Mouse (Mus musculus): ENCODE results near the gene Myo6. TPM values are rescaled to one million over a fixed set of nuclear protein-coding genes. Genes with fewer than 3 reads are reported as not detected.

Myo6 gene
- total RNA-seq, 1 experiment from 2014 or later, result 39.5 TPM

DNA sequence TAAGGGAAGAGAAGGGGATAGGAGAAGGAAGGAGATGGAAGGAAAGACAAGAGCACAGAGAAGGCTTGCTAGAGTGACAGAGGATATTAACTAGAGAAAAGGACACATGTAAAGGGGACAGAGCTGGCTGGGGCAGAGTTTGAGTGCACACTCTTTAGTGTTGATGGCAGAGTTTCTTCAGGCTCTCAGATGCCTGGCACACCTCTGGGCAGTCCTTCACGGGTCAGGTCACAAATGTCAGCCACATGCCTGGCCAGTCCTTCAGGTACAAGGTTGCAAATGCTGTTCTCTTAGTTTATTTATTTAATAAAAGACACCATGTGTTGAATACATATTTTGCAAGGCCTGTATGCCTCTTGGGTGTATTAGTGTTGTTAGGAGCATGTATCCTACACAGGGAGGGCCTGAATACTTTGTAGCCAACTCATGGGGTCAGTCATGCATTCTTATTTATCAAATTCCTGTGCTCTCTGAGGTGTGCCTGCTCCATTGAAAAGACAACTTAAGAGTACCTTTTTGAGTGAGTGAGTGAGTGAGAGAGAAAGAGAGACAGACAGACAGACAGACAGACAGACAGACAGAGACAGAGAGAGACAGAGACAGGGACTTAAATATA, 72.5 kb downstream of the Myo6 start:
- DNase-seq, result no peak

DNA sequence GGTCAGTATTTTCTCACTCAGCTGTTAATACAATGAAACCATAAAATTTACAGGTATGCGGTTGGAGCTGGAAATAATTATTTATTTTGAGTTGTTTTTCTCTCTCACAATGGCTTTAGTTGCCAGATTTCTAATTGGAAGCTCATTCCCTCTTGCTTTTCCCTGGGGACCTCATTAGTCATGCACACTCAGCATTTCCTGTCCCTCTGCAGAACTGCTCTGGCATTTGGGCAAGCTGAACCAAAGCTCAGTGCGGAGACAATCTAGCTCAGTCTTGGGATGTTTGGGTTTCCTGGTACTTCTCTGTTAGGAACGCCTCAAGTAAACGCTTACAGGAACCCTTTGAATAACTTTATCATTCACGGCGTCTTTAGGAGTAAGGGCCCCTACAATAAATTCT, 76.9 kb downstream of the Myo6 start:
- no peak for DNase-seq

DNA sequence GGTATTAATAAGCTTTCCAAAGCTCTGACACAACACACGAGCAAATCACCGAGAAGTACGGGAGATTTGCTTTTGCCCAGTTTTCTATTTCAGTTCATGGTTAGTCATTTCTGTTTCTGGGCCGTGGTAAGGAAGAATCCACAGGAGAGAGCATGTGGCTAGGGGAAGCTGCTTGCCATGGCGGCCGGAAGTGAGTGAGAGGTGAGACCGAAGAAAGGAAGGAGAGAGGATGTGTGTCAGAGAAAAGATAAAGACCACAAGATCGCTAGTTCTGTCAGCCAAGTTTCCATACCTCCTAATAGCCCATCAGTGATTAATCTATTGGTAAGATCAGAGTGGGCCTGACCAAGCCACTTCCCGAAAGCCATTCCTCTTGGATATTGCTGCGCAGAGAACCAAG, 87.3 kb downstream of the Myo6 start:
- no peak for DNase-seq

DNA sequence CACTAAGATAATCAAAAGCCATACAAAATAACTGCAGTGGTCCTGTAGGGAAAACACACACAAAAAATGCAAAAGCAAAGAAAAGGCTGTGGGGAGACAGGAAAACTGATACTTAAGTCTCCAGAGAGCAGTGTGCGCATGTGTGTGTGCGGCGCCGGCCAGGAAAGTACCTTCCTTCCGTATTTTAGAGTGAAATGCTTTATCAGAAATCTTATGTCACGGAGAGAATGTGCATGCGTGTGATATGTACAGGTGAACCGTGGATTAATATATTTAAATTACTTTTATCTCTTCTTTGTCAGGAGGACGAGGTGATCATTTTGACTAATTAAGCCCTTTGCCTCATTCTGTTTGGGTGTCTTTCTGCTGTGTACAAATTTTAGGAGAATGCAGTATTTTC, 88.4 kb downstream of the Myo6 start:
- DNase-seq, result no peak

DNA sequence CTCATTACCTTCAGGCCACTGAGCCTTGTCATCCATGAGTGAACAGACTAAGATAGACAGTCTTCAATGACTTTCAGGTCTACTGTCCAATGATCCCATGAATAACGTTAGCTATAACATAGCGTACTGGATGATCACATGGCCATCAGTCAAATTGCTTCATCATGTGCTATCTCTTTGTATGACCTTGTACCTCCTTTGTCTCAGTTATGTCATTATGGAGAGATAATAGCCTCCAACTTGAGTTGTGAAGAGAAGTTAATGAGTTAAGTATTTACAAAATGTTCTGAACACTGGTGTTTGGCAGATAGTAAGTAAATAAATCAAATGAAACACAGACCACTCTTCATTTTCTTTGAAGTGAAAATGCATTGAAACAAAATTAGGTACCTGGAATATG, 91.7 kb downstream of the Myo6 start:
- DNase-seq, result no peak

DNA sequence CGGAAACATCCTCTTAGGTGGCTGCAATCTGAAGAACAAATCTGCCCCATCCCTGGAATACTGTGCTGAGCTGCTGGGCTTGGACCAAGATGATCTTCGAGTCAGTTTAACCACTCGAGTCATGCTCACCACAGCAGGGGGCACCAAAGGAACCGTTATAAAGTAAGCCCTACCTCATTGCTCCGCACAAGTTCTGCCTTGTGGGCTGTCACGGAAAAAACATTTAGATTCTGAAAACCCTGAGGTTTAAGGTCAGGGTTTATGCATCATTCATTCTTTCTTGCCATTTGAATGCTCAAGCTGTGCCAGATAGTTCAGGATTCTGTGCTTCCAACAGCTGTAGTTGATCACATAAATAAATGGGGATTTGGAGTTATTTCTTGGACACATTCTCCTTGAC, 93.6 kb downstream of the Myo6 start:
- no peak for DNase-seq

DNA sequence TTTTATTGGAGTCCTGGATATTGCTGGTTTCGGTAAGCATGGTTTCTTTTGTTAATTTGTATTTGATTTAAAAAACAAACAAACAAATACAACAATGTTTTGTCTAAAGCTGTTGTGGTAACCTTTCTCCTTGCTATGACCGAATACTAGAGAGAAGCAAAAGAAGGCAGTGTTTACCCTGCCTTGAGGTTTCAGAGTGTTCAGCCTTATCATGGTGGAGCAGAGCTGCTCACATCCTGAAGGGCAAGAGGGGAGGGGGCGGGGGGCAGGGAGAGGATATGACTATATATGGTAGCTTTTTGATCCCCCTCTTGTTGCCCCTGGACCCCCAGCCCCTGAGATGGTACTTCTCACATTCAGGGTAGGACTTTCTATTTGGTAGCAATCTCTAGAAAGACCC, 96.1 kb downstream of the Myo6 start:
- DNase-seq, result no peak

DNA sequence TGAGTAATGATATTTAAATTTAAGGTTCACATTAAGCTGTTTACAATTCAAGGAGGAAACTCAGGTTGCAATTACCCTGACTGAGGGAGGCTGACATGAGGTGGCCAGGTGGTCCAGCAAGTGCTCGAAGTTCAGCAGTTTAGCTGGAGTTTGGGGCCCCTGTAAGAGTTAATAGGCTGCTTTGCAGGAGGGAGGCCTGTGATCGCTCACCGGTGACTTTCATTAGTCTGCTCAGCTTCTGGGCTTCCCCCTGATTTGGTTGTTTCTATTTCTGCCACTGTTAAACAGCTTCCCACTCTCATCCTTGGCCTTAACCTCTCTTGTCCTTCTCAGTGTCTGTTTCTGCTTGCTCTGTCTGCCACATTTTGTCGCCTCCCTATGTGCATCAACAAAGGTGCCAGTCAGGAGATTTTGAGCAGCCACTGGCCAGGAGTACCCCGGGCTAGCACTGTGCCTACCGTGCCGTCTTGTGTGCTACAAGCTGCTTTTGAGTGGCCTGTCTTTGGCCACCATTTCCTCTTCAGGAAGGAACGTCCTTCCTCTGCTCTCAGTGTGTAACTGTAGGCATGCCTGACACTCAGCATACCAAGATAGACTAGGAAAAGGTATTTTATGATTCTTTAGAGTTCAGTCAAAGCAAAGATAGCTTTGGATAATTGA, 97.7 kb downstream of the Myo6 start:
- DNase-seq, result no peak

DNA sequence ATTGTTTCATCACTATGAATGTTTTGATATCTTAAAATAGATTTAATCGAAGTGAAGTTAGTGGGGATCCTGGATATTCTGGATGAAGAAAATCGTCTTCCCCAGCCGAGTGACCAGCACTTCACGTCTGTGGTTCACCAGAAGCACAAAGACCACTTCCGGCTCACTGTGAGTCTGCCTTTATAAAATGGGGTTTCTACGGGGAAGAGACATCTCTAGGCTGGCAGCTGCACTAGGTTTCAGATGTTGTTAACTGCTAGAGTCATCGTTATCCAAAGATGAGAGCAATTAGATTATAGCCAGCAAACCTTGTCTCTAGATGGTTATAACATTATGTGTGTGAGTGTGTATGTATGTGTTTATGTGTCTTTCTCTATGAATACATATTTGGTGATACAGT, 101.3 kb downstream of the Myo6 start:
- DNase-seq, result no peak

DNA sequence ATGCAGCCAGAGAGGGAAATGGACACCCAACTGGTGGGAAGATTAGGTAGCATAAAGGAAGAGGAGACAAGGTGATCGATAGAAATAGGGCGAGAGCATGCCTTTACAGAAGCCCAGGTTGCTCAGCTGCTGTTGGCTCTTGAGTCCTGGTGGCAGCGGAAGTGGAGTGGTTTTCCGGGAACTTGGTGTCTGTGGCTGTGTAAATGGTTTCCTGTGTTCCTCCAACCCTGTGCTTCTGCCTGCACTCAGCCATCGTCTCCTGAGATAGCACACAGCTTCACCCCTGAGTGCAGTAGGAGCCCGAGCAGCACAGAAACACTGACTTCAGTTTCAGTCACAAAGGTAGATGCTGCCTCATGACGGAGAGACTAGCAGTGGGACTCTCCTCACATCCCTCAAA, 101.7 kb downstream of the Myo6 start:
- no peak for DNase-seq

DNA sequence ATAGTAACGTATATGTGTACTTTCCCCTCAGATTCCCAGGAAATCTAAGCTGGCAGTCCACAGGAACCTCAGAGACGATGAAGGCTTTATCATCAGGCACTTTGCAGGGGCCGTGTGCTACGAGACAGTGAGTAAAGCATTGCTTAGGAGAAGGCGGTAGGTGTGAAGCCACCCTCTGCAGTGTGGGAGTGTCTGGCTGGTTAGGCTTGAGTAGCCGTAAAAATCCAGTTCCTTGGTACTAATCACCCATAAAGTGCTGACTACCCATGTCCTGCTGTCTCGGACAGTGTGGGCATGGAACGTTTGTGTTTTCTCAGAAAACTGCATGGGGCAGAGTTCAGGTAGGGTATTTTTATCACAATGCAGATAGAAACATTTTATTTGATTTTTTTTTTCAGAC, 104.8 kb downstream of the Myo6 start:
- no peak for DNase-seq

DNA sequence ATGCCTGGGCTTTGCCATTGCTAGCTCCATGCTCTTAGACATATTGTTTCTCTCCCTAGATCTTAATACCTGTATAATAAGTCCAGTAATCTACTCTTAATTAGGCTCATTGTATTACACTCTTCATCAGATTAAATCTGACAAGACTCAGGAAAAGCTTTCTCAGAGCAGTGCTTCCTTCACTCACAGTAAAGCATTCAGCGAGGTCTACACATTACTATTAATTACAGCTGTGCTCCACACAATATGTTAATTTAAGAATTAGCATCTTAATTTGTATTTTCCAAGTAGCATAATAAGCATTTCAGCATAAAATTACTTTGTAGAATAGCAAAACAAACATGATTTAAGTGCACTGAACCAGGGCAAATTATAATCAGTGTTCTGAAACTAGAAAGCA, 108.1 kb downstream of the Myo6 start:
- no peak for DNase-seq

DNA sequence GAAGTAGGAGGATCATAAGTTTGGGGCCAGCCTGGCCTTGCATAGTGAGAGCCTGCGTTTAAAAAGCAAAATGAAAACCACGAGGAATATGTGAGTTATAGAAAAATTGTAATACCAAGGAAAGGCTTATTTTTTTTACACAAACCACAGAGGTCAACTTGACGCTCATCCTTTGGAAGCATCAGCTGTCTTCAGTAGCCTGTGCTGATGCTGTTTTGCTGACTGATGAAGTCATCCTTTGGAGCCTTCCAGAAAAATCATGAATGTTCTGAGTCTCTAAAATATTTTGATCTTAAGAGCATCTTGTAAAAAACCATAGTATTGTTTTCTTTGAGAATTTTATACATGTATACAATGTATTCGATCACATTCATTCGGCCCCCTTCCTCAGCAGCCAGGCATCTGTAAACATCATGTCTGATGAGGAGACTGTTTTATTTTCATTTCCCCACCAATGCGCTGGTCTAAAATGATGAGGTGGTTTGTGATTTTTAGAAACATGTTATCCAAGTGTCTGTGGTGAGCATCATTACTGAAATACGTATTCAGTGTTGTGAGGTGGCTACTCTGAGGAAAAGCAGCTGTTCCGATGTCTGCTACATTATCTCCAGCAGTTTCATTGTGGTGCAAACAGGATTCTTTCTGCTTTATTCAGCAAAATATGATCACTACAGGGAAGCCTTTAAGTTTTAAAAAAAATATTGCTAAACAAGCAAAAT, 110.4 kb downstream of the Myo6 start:
- no peak for DNase-seq

DNA sequence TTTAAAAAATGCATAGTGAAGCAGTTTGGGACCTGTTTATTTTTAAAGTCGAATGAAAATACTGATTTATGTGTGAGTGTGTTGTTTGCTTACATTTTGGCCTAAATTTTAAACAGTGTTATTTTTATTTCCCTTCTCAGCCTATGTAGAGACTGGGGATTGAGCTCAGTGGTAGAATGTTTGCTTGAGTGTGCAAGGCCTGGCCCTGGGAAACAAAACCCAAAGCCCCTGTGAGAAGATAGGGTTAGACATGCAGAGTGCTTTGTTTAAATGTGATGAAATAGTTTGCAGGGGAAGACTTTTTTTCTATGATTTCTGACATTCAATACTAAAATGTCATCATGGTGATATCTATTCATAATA, 110.9 kb downstream of the Myo6 start:
- DNase-seq, result no peak

DNA sequence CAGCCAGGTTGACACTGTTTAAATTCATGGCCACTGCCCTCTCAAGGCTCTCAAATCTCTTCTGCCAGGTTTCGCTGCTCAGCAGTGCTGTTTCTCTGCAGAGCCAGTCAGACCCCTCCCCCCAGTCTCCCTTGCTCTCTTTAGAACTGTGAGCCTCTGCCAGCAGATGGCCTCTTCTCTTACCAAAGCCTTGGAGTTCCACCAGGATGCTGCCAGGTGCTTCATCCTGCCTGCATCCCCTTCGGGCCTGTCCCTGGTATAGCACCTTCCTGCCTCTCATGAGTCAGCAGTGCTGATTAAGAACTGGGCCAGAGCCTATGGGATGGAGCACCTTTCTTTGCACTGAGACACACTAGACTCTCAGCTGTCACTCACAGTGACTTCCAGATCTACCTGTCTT, 112.3 kb downstream of the Myo6 start:
- DNase-seq, result no peak

DNA sequence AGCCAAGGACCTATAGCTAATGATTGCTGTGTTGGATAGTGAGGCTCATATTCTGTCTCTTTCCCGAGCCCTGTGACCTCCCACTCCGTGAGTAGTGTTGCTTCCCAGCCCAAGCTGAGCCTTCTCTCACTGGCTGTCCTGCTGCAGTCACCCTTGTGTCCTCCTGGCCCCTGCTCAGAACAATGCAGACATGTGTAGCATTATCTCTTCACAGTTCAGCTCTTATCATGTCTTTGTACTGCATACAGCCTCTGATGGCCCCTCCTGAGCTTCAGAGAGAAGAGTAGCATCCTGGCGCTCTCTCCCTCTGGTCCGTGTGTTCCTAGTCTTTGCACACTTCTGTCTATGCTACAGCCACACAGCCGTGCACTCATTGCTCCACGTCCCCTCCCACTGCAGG, 112.9 kb downstream of the Myo6 start:
- DNase-seq, result no peak

DNA sequence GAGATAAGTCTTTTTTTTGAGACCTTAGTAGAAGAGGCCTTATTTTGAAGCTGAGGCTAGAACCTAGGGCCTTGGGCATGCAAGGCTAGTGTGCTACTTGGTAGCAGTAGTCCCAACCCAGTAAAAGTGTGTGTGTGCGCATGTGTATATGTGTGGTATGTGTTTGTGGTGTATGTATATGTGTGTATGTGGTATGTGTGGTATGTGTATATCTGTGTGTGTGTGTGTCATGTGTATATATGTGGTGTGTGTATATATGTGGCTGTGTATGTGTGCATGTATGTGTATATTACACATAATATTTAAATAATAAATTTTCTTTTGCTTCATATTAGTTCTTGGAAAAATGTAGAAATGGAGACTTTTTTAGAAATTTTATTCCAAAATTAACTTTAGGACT, 115.9 kb downstream of the Myo6 start:
- no peak for DNase-seq

DNA sequence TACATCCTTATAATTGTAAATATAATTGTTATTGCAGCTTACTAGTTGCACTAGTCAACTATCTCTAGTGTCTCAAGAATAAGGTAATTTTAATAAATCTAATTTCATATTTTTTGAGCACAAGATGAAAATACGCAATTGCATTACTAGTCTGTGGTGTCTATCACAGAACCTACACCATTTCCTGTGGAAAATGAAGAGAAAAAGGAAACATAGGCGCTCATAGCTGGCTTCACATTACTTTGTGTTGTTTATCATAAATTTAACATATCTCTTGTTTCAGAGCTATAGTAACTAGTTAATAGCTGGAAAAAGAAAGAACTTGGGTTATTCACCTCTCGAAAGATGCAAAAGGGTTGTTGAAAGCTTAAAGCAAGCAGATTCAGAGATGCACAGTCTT, 117.6 kb downstream of the Myo6 start:
- no peak for DNase-seq

DNA sequence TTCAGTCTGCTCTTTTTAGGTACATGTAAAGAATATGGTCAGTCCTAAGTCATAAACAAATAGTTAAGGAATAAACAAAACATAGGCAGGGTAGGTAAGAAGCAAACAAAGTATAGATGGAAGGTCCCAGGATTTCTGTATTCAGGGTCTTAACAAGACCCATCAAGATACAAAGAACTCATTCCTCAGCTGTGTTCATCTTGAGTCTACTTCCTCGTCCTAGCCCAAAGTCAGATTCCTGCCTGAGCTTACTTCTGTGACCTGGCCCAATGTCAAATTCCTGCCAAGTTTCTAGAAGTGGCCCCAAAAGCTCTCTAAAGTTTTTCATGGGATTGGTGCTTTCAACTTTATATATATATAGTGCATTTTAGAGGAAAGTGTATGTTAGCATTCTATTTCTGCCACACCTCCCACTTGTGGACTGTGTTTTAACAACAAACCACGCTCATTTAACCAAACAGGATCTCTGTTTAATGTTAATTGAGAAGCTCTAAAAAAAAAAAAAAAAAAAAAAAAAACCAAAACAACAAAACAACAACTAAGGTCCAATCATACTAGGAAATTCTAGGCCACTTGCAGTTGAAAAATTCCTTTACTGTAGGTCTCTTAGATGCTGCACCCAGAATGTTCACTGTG, 119.8 kb downstream of the Myo6 start:
- no peak for DNase-seq

DNA sequence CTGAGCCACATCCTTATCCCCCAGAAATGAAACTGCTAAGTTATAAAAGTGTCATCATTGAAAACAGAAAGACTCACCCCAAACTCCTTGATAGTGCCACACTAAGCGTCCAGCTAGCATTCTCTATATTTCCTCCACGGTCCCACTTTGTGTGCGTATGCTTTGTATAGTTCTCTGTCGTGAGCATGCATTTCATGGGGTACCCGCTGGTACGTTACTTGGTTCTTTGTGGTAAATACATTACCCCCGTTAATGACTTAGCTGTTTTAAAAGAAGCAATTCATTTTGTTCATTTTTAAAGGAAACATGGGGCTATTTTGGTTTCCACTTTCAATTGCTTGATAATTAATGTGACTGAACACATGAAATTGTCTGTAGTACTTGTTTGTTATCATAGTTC, 122.0 kb downstream of the Myo6 start:
- DNase-seq, result no peak

DNA sequence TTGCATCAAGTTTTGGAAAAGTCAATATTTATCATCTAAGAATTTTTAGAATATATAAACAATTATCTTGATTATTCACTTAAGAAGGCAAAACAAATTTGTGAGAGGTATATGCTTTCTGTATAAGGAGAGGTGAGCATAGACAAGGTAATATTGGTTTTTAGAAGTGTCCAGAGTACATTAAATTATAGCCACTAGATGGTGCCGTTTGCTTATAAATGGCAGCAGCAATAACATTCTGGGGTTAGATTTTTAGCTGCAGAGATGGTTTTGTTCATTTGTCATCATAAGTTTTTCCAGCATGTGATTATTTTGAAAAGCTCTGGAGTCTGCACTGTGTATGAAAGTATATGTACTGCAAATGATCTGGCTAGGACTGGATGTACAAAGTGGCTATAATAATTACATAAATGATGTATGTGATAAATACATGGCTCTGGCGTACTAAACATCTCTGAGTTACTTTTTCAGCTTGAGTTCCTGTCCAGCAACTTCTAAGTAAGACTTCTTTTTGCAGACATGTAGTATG, 128.3 kb downstream of the Myo6 start:
- DNase-seq, result no peak

DNA sequence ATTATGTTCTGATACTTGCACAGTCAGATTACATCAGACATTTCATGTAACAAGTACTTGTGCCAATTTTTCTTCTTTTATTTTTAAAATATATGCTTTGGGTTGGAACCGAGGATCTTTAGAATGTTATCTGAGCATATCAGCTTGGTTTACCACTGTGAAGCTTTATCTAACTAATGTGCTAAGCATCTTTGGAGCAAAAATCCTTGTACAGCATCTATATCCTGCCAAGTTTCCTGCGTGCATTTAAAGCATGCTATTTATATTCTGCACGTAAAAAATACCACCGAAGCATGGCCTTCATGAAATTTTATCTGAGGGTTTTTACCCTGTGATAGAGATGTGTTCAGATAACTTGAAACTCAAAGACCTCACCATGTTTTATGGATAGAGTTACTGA, 131.3 kb downstream of the Myo6 start:
- DNase-seq, result no peak

DNA sequence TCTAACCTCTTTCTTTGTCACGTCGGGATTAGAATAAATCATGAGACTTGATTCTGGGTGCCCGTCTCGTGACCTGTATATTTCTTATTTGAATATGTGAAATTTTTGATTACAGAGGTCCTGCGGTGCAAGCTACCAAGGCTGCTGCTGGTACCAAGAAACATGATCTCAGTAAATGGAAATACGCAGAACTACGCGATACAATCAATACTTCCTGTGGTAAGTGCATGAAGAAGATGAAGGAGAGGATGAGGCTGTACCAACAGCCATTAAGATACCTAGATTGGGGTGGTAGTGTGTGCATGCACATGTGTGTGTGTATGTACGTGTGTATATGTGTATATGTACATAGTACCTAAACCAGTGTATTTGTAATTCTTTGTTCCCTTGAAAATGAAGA, 134.2 kb downstream of the Myo6 start:
- no peak for DNase-seq

Data from adrenal gland, postnatal 25 days (tissue).